Mouse (Mus musculus): ENCODE data around the gene Bmp8a. TPM values are rescaled to one million over a fixed set of nuclear protein-coding genes. Genes with fewer than 3 reads are reported as not detected.
"Not testable (repeated sequence)": the region's sequence is repeated elsewhere in the genome, so short reads cannot be mapped to it uniquely, and the experiment has no call there.

Gene Bmp8a
- polyA plus RNA-seq, 1 experiment from 2014 or later, result 0.24 TPM

DNA sequence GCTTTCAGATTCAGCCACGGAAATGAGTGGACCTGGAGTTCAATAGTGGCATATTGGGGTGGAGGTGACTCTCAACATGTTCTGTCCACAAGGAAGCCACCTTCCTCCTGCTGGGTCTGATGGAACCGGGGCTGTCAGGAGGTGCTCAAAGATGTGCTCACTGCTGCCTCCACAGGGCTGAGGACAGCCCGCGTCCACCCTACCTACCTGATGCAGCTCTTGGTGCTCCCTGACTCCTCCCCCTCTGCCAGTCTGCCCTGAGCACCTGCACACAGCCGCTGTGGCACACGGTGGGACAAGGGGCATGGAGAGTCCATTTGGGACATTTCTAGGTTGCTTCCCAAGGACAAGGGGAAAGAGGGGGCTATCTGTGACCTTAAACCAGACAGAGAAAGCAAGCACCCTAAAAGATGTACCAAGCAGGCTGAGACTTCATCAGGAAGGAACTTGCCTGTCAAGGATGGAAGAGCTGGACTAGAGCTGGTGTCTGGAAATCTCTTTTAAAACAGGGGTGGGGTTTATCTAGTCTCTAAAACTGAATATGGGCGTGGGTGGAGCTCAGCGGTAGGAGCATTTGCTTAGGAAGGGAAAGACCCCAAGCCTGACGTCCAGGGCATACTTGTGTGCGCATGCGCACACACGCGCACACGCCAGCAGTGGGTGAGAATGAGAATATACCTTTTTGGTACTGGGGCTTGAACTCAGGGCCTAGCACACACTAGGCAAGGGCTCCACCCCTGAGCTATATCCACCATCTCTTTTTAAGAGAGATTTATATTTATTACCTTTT is 7.1 kb downstream of the Bmp8a start:
- WGBS, result 66% methylated on average over 14 of the region's 14 CpGs
- no peaks in the 10 kb centered on the region for H3K4me1 ChIP-seq (ENCODE audit: control insufficient read depth, insufficient read depth, low read length)
- ATAC-seq (ENCODE audit: insufficient number of reproducible peaks, low FRiP score, low TSS enrichment, low read depth), result no peak

DNA sequence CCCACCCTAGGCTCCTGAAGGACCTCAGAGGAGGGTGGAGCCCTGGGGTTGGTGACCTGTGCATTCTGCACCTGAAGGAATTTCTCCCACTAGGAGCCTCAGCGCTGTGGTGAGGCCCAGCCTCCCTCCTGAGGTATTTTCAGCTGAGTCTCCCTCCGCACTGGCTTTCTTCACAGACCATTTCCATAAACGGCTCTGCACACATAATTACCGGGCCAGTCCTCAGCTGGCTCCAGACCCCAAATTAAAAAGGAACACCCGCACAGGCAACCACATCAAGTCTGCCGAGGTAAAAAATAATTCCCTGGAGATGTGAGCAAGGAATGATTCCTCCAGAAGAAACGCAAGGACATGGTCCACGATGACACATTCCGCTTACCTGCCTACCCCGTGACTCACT is 7.8 kb downstream of the Bmp8a start:
- not testable (repeated sequence) for ATAC-seq (ENCODE audit: insufficient number of reproducible peaks, low FRiP score, low TSS enrichment, low read depth)

More for the DNA sequence above, 7.1 kb downstream of the Bmp8a start:
- Histone ChIP-seq H3K9ac (ENCODE audit: low read length) (no peak overlapping the region), H3K36me3 (ENCODE audit: control insufficient read depth, insufficient read depth, low read length) (no peaks in the 10 kb centered on the region), H3K9me3 (ENCODE audit: control insufficient read depth, low read length) (no peaks in the 10 kb centered on the region), H3K4me3 (ENCODE audit: low read depth, low read length) (no peak overlapping the region), H3K27ac (replicated peaks; ENCODE audit: low read depth, low read length) (no peak overlapping the region), H3K27me3 (ENCODE audit: control insufficient read depth, insufficient read depth, low read length) (peaks cover 9% of the 10 kb centered on the region), H3K4me2 (ENCODE audit: low read depth, severe bottlenecking) (no peak overlapping the region)
- DNase-seq (ENCODE audit: low spot score), result no peak

DNA sequence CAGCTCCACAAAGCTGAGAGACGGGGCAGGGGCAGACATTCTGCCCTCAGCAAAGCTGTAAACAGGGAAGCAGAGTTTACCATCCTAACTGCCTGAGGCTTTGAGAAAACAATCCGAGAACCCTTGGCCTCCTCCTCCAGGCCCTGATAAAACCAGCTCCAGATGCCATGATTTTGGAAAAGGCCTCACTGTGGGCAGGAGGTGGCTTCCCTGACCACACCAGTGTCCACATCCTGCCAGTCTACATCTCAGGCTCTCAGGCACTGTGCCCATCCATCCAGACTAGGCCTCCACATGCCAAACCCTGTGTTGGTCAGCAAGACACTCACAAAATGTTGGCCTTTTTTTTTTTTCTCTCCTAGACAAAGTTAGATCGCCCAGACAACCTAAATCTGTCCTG is 8.9 kb downstream of the Bmp8a start:
- Histone ChIP-seq H3K4me1 (ENCODE audit: control insufficient read depth, insufficient read depth, low read length) (no peaks in the 10 kb centered on the region), H3K27me3 (ENCODE audit: control insufficient read depth, insufficient read depth, low read length) (no peaks in the 10 kb centered on the region), H3K9ac (ENCODE audit: low read length) (no peak overlapping the region), H3K4me3 (ENCODE audit: low read depth, low read length) (no peak overlapping the region), H3K9me3 (ENCODE audit: control insufficient read depth, low read length) (no peaks in the 10 kb centered on the region), H3K4me2 (ENCODE audit: low read depth, severe bottlenecking) (no peak overlapping the region), H3K36me3 (ENCODE audit: control insufficient read depth, insufficient read depth, low read length) (no peaks in the 10 kb centered on the region), H3K27ac (replicated peaks; ENCODE audit: low read depth, low read length) (no peak overlapping the region)
- WGBS, result 52% methylated on average over 3 of the region's 3 CpGs
- ATAC-seq (ENCODE audit: insufficient number of reproducible peaks, low FRiP score, low TSS enrichment, low read depth), result no peak
- DNase-seq (ENCODE audit: low spot score), result no peak

More for the DNA sequence above, 7.8 kb downstream of the Bmp8a start:
- not testable (repeated sequence) for H3K36me3 ChIP-seq (ENCODE audit: control insufficient read depth, insufficient read depth, low read length); H3K4me3 ChIP-seq (ENCODE audit: low read depth, low read length); H3K9me3 ChIP-seq (ENCODE audit: control insufficient read depth, low read length); H3K27me3 ChIP-seq (ENCODE audit: control insufficient read depth, insufficient read depth, low read length); H3K4me1 ChIP-seq (ENCODE audit: control insufficient read depth, insufficient read depth, low read length); DNase-seq (ENCODE audit: low spot score); H3K9ac ChIP-seq (ENCODE audit: low read length); H3K4me2 ChIP-seq (ENCODE audit: low read depth, severe bottlenecking); H3K27ac ChIP-seq (replicated peaks; ENCODE audit: low read depth, low read length)
- 64% methylated on average over 10 of the region's 10 CpGs for WGBS

DNA sequence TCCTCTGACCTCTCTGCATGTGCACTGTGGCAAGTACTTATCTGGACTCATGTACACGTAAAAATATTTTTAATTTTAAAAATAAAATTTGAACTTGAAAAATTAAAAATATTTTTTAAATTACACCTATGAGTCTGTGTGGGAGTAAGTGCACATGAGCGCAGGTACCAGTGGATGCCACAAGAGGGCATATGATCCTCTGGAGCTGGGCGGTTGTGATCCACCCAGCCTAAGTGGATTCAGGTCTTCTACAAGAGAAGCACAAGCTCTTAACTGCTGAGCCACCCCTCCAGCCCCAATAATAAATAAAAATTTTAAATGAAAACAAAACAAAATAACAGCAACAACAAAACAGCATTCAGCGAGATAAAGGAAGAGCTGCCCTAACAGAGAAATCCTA is 9.9 kb downstream of the Bmp8a start:
- H3K36me3 ChIP-seq (ENCODE audit: control insufficient read depth, insufficient read depth, low read length), result no peaks in the 10 kb centered on the region
- H3K4me2 ChIP-seq (ENCODE audit: low read depth, severe bottlenecking), result no peak overlapping the region
- H3K27me3 ChIP-seq (ENCODE audit: control insufficient read depth, insufficient read depth, low read length), result no peaks in the 10 kb centered on the region
- DNase-seq (ENCODE audit: low spot score) (no peak), ATAC-seq (ENCODE audit: insufficient number of reproducible peaks, low FRiP score, low TSS enrichment, low read depth) (no peak)
- WGBS, result 96% methylated on average over 4 of the region's 4 CpGs
- H3K9me3 ChIP-seq (ENCODE audit: control insufficient read depth, low read length), result no peaks in the 10 kb centered on the region
- no peak overlapping the region for H3K4me3 ChIP-seq (ENCODE audit: low read depth, low read length)
- H3K9ac ChIP-seq (ENCODE audit: low read length), result no peak overlapping the region
- H3K27ac ChIP-seq (replicated peaks; ENCODE audit: low read depth, low read length), result no peak overlapping the region
- no peaks in the 10 kb centered on the region for H3K4me1 ChIP-seq (ENCODE audit: control insufficient read depth, insufficient read depth, low read length)

DNA sequence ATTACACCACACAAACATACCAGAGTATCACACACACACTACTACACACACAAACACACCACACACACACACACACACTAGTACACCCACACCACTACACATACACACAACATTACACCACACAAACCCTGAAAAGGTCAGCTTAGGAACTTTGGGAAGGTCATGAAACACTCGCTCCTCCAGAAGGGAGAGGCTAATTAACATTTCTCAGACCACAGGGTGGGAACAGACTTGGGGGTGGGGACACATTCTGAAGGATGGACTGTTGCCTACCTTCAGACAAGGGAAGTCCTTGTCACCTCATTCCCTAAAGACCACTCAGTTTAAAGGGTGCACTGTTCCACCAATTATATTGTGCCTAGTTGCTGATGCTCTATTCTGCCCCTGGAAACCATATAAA is 11.1 kb downstream of the Bmp8a start:
- not testable (repeated sequence) for DNase-seq (ENCODE audit: low spot score); ATAC-seq (ENCODE audit: insufficient number of reproducible peaks, low FRiP score, low TSS enrichment, low read depth); H3K9ac ChIP-seq (ENCODE audit: low read length); H3K4me2 ChIP-seq (ENCODE audit: low read depth, severe bottlenecking); H3K9me3 ChIP-seq (ENCODE audit: control insufficient read depth, low read length); H3K4me1 ChIP-seq (ENCODE audit: control insufficient read depth, insufficient read depth, low read length); H3K36me3 ChIP-seq (ENCODE audit: control insufficient read depth, insufficient read depth, low read length); H3K4me3 ChIP-seq (ENCODE audit: low read depth, low read length); H3K27me3 ChIP-seq (ENCODE audit: control insufficient read depth, insufficient read depth, low read length); H3K27ac ChIP-seq (replicated peaks; ENCODE audit: low read depth, low read length)
- WGBS, result 78% methylated on average over 1 of the region's 1 CpGs

DNA sequence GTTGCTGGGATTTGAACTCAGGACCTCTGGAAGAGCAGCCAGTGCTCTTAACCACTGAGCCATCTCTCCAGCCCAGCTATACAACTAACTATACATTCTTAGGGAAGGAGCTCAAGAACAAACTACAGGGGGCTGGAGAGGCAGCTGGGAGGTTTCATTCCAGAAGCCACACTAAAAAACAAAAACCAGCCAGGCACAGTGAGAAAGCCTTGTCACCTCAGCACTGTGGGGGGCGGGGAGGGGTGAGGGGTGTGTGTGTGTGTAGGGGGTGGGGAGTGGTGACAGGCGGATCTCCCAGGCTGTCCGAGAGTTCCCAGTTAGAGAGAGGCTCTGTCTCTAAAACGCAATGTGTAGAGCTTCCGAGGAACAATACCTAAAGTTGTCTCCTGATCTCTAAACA is 11.7 kb downstream of the Bmp8a start:
- DNase-seq (ENCODE audit: low spot score) (no peak), ATAC-seq (ENCODE audit: insufficient number of reproducible peaks, low FRiP score, low TSS enrichment, low read depth) (no peak)
- Histone ChIP-seq H3K4me2 (ENCODE audit: low read depth, severe bottlenecking) (no peak overlapping the region), H3K9ac (ENCODE audit: low read length) (no peak overlapping the region), H3K36me3 (ENCODE audit: control insufficient read depth, insufficient read depth, low read length) (no peaks in the 10 kb centered on the region), H3K4me1 (ENCODE audit: control insufficient read depth, insufficient read depth, low read length) (no peaks in the 10 kb centered on the region), H3K9me3 (ENCODE audit: control insufficient read depth, low read length) (no peaks in the 10 kb centered on the region), H3K27ac (replicated peaks; ENCODE audit: low read depth, low read length) (no peak overlapping the region), H3K27me3 (ENCODE audit: control insufficient read depth, insufficient read depth, low read length) (no peaks in the 10 kb centered on the region), H3K4me3 (ENCODE audit: low read depth, low read length) (no peak overlapping the region)
- 69% methylated on average over 5 of the region's 5 CpGs for WGBS

DNA sequence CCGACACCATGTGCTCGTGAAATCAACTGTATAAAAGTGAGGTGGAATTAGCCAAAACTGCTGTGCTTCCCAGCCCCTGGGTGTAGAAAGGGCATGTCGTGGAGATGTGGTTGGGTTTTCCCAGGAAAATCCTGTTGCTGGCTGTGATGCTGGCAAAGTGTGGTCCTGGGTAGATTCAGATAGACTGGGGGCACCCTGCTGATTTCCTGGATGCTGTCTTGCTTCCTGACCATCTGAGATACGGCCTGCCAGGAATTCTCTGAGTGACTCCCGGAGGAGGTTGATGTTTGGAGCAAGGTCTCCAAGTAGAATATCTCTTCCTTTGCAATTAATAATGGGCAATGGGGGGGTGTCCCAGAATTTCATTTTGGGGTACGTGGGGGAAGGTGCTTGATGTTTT is 14.1 kb downstream of the Bmp8a start:
- no peak overlapping the region for H3K4me2 ChIP-seq (ENCODE audit: low read depth, severe bottlenecking)
- H3K9ac ChIP-seq (ENCODE audit: low read length), result no peak overlapping the region
- H3K27me3 ChIP-seq (ENCODE audit: control insufficient read depth, insufficient read depth, low read length), result no peaks in the 10 kb centered on the region
- no peaks in the 10 kb centered on the region for H3K9me3 ChIP-seq (ENCODE audit: control insufficient read depth, low read length)
- no peak for ATAC-seq (ENCODE audit: insufficient number of reproducible peaks, low FRiP score, low TSS enrichment, low read depth)
- H3K27ac ChIP-seq (replicated peaks; ENCODE audit: low read depth, low read length), result no peak overlapping the region
- no peaks in the 10 kb centered on the region for H3K36me3 ChIP-seq (ENCODE audit: control insufficient read depth, insufficient read depth, low read length)
- no peak overlapping the region for H3K4me3 ChIP-seq (ENCODE audit: low read depth, low read length)
- DNase-seq (ENCODE audit: low spot score), result no peak
- H3K4me1 ChIP-seq (ENCODE audit: control insufficient read depth, insufficient read depth, low read length), result no peaks in the 10 kb centered on the region
- 73% methylated on average over 6 of the region's 6 CpGs for WGBS

DNA sequence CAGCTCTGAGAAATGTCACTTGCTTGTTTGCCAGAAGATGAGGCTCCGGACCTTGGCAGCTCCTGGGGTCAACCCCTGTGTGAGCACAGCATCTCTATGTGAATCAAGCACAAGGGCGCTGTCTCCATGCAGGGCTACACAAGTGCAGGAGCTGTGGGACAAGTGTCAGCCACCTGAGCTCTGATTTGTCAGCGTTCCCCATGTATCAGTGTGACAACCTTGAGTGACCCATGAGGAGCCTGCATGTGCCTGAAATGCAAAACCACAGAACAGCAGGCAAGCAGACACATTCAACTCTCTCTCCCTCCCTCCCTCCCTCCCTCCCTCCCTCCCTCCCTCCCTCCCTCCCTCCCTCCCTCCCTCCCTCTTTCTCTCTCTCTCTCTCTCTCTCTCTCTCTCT is 15.4 kb downstream of the Bmp8a start:
- Histone ChIP-seq H3K9ac (ENCODE audit: low read length) (no peak overlapping the region), H3K36me3 (ENCODE audit: control insufficient read depth, insufficient read depth, low read length) (no peaks in the 10 kb centered on the region), H3K4me1 (ENCODE audit: control insufficient read depth, insufficient read depth, low read length) (no peaks in the 10 kb centered on the region), H3K27me3 (ENCODE audit: control insufficient read depth, insufficient read depth, low read length) (peaks cover 7% of the 10 kb centered on the region), H3K9me3 (ENCODE audit: control insufficient read depth, low read length) (no peaks in the 10 kb centered on the region), H3K4me2 (ENCODE audit: low read depth, severe bottlenecking) (no peak overlapping the region), H3K27ac (replicated peaks; ENCODE audit: low read depth, low read length) (no peak overlapping the region), H3K4me3 (ENCODE audit: low read depth, low read length) (no peak overlapping the region)
- WGBS, result 55% methylated on average over 3 of the region's 3 CpGs
- DNase-seq (ENCODE audit: low spot score), result no peak
- no peak for ATAC-seq (ENCODE audit: insufficient number of reproducible peaks, low FRiP score, low TSS enrichment, low read depth)

DNA sequence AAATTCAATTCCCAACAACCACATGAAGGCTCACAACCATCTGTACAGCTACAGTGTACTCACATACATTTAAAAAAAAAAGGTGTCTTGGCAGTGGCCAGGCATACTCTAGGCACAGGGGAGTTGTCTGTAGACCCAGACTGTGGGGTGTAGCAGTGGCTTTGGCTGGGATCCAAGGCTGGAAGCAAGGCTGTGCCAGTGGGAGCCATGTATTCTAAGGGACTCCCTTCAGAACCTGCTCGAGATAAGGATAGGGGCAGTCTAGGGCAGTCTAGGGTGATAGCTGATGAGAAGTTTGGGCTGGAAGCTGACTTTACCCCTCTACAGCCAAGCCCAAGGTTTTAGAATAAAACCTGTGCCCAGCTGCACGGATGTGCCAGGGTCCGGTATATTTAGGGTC is 17.0 kb downstream of the Bmp8a start:
- DNase-seq (ENCODE audit: low spot score) (no peak), ATAC-seq (ENCODE audit: insufficient number of reproducible peaks, low FRiP score, low TSS enrichment, low read depth) (no peak)
- Histone ChIP-seq H3K9me3 (ENCODE audit: control insufficient read depth, low read length) (no peaks in the 10 kb centered on the region), H3K36me3 (ENCODE audit: control insufficient read depth, insufficient read depth, low read length) (no peaks in the 10 kb centered on the region), H3K4me2 (ENCODE audit: low read depth, severe bottlenecking) (no peak overlapping the region), H3K27ac (replicated peaks; ENCODE audit: low read depth, low read length) (no peak overlapping the region), H3K4me3 (ENCODE audit: low read depth, low read length) (no peak overlapping the region), H3K9ac (ENCODE audit: low read length) (no peak overlapping the region), H3K4me1 (ENCODE audit: control insufficient read depth, insufficient read depth, low read length) (no peaks in the 10 kb centered on the region), H3K27me3 (ENCODE audit: control insufficient read depth, insufficient read depth, low read length) (peaks cover 8% of the 10 kb centered on the region)
- 82% methylated on average over 3 of the region's 3 CpGs for WGBS
